ENCODE assay signal across 24 mouse cellular contexts in the genomic region with DNA sequence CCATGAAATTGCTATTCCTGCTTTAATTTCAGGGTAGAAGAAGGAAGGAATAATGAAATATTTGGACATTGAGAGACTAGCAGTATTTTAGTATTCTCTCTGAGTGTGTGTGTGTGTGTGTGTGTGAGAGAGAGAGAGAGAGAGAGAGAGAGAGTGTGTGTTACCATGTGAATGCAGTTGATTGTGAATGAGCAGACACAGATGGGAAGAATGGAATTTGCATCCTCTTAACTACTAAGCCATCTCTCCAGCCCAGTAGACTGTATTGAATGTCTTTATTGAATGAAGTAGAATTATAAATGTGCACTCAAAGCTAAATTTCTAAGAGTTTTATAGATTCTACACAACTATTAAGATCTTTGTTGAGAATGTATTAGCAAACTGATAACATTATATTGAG.
DNase-seq lines count a peak whose midpoint lies in the region; ATAC-seq and TF ChIP-seq lines count a peak whose summit lies in the region.
"Had no signal": no experiment of that assay in that cellular context is flagged by ENCODE, and none has a peak within 500 bp of the region (broad histone marks: within the 10 kb centered on the region; RNA-seq: fewer than 3 reads in every experiment).

No protein-coding gene starts in this region.

- no peak overlapping the region for H3K9ac ChIP-seq in forebrain, embryonic 13.5 days
- H3K9ac ChIP-seq in forebrain, embryonic 12.5 days: no peak overlapping the region
- H3K9ac ChIP-seq in forebrain, embryonic 15.5 days (replicated peaks): no peak overlapping the region
- no peak overlapping the region for H3K9ac ChIP-seq in forebrain, embryonic 11.5 days (ENCODE audit: low read length)
- no peak overlapping the region for H3K9ac ChIP-seq in forebrain, postnatal 0 days
- H3K9ac ChIP-seq: embryonic facial prominence, embryonic 12.5 days had no signal

- no peak for TF ChIP-seq CTCF in forebrain, postnatal 0 days (IDR thresholded peaks at IDR 0.05; ENCODE audit: low read depth)

- no peak overlapping the region for H3K27ac ChIP-seq in forebrain, embryonic 13.5 days
- no peak overlapping the region for H3K27ac ChIP-seq in forebrain, embryonic 12.5 days
- H3K27ac ChIP-seq in forebrain, embryonic 15.5 days (replicated peaks): no peak overlapping the region
- no peak overlapping the region for H3K27ac ChIP-seq in forebrain, embryonic 11.5 days (ENCODE audit: low read depth, low read length)
- no peak overlapping the region for H3K27ac ChIP-seq in forebrain, postnatal 0 days (ENCODE audit: low read depth, low read length)
- H3K27ac ChIP-seq: embryonic facial prominence, embryonic 10.5 days; embryonic facial prominence, embryonic 12.5 days; gastrocnemius, adult 2 months had no signal

- no peaks in the 10 kb centered on the region for H3K27me3 ChIP-seq in forebrain, embryonic 13.5 days
- H3K27me3 ChIP-seq in forebrain, embryonic 12.5 days: no peaks in the 10 kb centered on the region
- H3K27me3 ChIP-seq in forebrain, embryonic 15.5 days: no peaks in the 10 kb centered on the region
- H3K27me3 ChIP-seq in forebrain, embryonic 11.5 days (ENCODE audit: control insufficient read depth, insufficient read depth, low read length): no peaks in the 10 kb centered on the region
- H3K27me3 ChIP-seq in forebrain, postnatal 0 days (ENCODE audit: insufficient read depth, low read length): no peaks in the 10 kb centered on the region
- H3K27me3 ChIP-seq: CH12.LX; embryonic facial prominence, embryonic 12.5 days had no signal

- no peaks in the 10 kb centered on the region for H3K4me1 ChIP-seq in forebrain, embryonic 13.5 days
- H3K4me1 ChIP-seq in forebrain, embryonic 12.5 days: no peaks in the 10 kb centered on the region
- H3K4me1 ChIP-seq in forebrain, embryonic 15.5 days: no peaks in the 10 kb centered on the region
- no peaks in the 10 kb centered on the region for H3K4me1 ChIP-seq in forebrain, embryonic 11.5 days (replicated peaks; ENCODE audit: control insufficient read depth, insufficient read depth, low read length)
- H3K4me1 ChIP-seq in forebrain, postnatal 0 days (ENCODE audit: insufficient read depth): no peaks in the 10 kb centered on the region; the same call in 1 of the 2 replicates
- H3K4me1 ChIP-seq: embryonic facial prominence, embryonic 10.5 days; embryonic facial prominence, embryonic 12.5 days had no signal

- H3K4me3 ChIP-seq in forebrain, embryonic 13.5 days: no peak overlapping the region
- H3K4me3 ChIP-seq in forebrain, embryonic 12.5 days (replicated peaks): no peak overlapping the region
- no peak overlapping the region for H3K4me3 ChIP-seq in forebrain, embryonic 15.5 days
- H3K4me3 ChIP-seq in forebrain, embryonic 11.5 days (ENCODE audit: low read depth, low read length): no peak overlapping the region
- no peak overlapping the region for H3K4me3 ChIP-seq in forebrain, postnatal 0 days (ENCODE audit: low read depth, low read length)
- H3K4me3 ChIP-seq: embryonic facial prominence, embryonic 10.5 days; embryonic facial prominence, embryonic 12.5 days; gastrocnemius, adult 2 months had no signal

- no peak overlapping the region for H3K4me2 ChIP-seq in forebrain, embryonic 13.5 days
- no peak overlapping the region for H3K4me2 ChIP-seq in forebrain, embryonic 12.5 days
- H3K4me2 ChIP-seq in forebrain, embryonic 15.5 days (replicated peaks): no peak overlapping the region
- no peak overlapping the region for H3K4me2 ChIP-seq in forebrain, embryonic 11.5 days (ENCODE audit: low read depth, low read length, severe bottlenecking)
- H3K4me2 ChIP-seq in forebrain, postnatal 0 days (ENCODE audit: low read depth): no peak overlapping the region
- H3K4me2 ChIP-seq: embryonic facial prominence, embryonic 12.5 days had no signal

- H3K9me3 ChIP-seq in forebrain, embryonic 13.5 days (replicated peaks): no peaks in the 10 kb centered on the region
- no peaks in the 10 kb centered on the region for H3K9me3 ChIP-seq in forebrain, embryonic 12.5 days
- H3K9me3 ChIP-seq in forebrain, embryonic 15.5 days: no peaks in the 10 kb centered on the region
- H3K9me3 ChIP-seq in forebrain, embryonic 11.5 days (ENCODE audit: control insufficient read depth, low read length): no peaks in the 10 kb centered on the region
- no peaks in the 10 kb centered on the region for H3K9me3 ChIP-seq in forebrain, postnatal 0 days (ENCODE audit: low read length)
- H3K9me3 ChIP-seq: embryonic facial prominence, embryonic 10.5 days; embryonic facial prominence, embryonic 12.5 days; G1E had no signal

- ATAC-seq in forebrain, embryonic 13.5 days: peak; percentile 74; the same call in 1 of the 2 replicates
- ATAC-seq in forebrain, embryonic 12.5 days (ENCODE audit: low FRiP score): no peak
- 0 out of 2 replicates have a peak, but pooled peaks have one; percentile 60 for ATAC-seq in forebrain, embryonic 15.5 days (replicated peaks)
- no peak for ATAC-seq in forebrain, embryonic 11.5 days (replicated peaks; ENCODE audit: low FRiP score)
- ATAC-seq in forebrain, postnatal 0 days: peak; percentile 90
- ATAC-seq: activated CD4-positive, CD25-positive, alpha-beta regulatory T cell, adult 4 months; CD4-positive, CD25-positive, alpha-beta regulatory T cell, adult 4 months; Patski had no signal

- no peak for DNase-seq in forebrain, embryonic 11.5 days (ENCODE audit: low spot score)
- peak; percentile 23 for DNase-seq in forebrain, postnatal 0 days
- no peak for DNase-seq in cerebellum, postnatal 4 days (ENCODE audit: low spot score in 2 of 2)
- DNase-seq: adrenal gland, adult 8-10 months; adrenal gland, postnatal 14 days; adrenal gland, postnatal 36 days; B cell, adult 2 months; cerebellum, adult 11 months; cerebellum, adult 18-20 months; cerebellum, adult 8-10 months; cerebellum, adult 9-11 months; cerebellum, postnatal 14 days; cerebellum, postnatal 36 days; gastrocnemius, adult 2 months had no signal

- no peaks in the 10 kb centered on the region for H3K36me3 ChIP-seq in forebrain, embryonic 13.5 days (ENCODE audit: poor library complexity, severe bottlenecking)
- H3K36me3 ChIP-seq in forebrain, embryonic 12.5 days (replicated peaks): no peaks in the 10 kb centered on the region
- H3K36me3 ChIP-seq in forebrain, embryonic 15.5 days: no peaks in the 10 kb centered on the region
- no peaks in the 10 kb centered on the region for H3K36me3 ChIP-seq in forebrain, embryonic 11.5 days (ENCODE audit: control insufficient read depth, insufficient read depth, low read length)
- no peaks in the 10 kb centered on the region for H3K36me3 ChIP-seq in forebrain, postnatal 0 days (ENCODE audit: insufficient read depth)
- H3K36me3 ChIP-seq: embryonic facial prominence, embryonic 10.5 days; embryonic facial prominence, embryonic 12.5 days; G1E had no signal

Comparison
In these comparisons a context has a peak if more than half of its experiments do, and no peak if none do; other contexts are left out.
1. ATAC-seq: peak in forebrain, embryonic 13.5 days (single experiment), forebrain, embryonic 15.5 days (single experiment) and forebrain, postnatal 0 days (single experiment); none in forebrain, embryonic 12.5 days (single experiment) and forebrain, embryonic 11.5 days (single experiment).